Comparison of ENCODE assay signal across 19 mouse cellular contexts in the genomic region with DNA sequence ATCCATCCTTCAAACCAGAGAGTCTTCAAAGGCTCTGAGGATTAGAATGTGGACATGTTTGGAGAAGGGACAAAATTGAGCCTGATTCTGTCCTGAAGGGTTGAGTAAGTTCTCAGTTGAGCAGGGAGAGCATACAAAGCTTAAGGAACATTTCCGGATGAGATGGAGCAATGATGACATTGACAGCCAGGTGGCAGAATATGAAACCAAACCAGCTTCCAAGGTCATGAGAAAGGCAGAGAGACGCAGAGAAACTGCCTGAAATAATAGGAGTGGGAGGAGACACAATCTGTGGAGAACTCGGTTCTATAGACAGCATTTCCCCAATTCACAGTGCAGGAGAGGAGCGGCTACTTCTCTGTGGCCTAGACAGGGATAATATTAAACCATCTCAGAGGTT.
A peak's percentile ranks its signal among the peaks of the same experiment; 100 is the strongest.
DNase-seq lines count a peak whose midpoint lies in the region; ATAC-seq and TF ChIP-seq lines count a peak whose summit lies in the region.
"Had no signal": no experiment of that assay in that cellular context is flagged by ENCODE, and none has a peak within 500 bp of the region (broad histone marks: within the 10 kb centered on the region; RNA-seq: fewer than 3 reads in every experiment).

No protein-coding gene starts in this region.

- H3K27me3 ChIP-seq in stomach, postnatal 0 days (ENCODE audit: control insufficient read depth, insufficient read depth, low read length): no peaks in the 10 kb centered on the region
- H3K27me3 ChIP-seq: liver, embryonic 12.5 days; midbrain, embryonic 12.5 days; neural tube, embryonic 15.5 days had no signal

- no peak overlapping the region for H3K27ac ChIP-seq in layer of hippocampus, adult 2 months
- H3K27ac ChIP-seq in stomach, postnatal 0 days (replicated peaks): no peak overlapping the region
- H3K27ac ChIP-seq: liver, embryonic 12.5 days; midbrain, embryonic 12.5 days; neural tube, embryonic 15.5 days had no signal

- H3K36me3 ChIP-seq in stomach, postnatal 0 days (ENCODE audit: control insufficient read depth, insufficient read depth, low read length): no peaks in the 10 kb centered on the region
- H3K36me3 ChIP-seq: liver, embryonic 12.5 days; midbrain, embryonic 12.5 days; neural tube, embryonic 15.5 days had no signal

- no peak for TF ChIP-seq EP300 in stomach, postnatal 0 days (optimal IDR thresholded peaks at IDR 0.05)

- H3K4me3 ChIP-seq in layer of hippocampus, adult 2 months: no peak overlapping the region
- no peak overlapping the region for H3K4me3 ChIP-seq in stomach, postnatal 0 days (ENCODE audit: low read depth, low read length)
- H3K4me3 ChIP-seq: liver, embryonic 12.5 days; midbrain, embryonic 12.5 days; neural tube, embryonic 15.5 days had no signal

- no peak for ATAC-seq in stomach, postnatal 0 days (ENCODE audit: low FRiP score, low TSS enrichment)
- ATAC-seq: hindbrain, embryonic 16.5 days; intestine, postnatal 0 days; liver, embryonic 12.5 days had no signal

- H3K9me3 ChIP-seq in stomach, postnatal 0 days (ENCODE audit: control insufficient read depth, low read length): no peaks in the 10 kb centered on the region
- H3K9me3 ChIP-seq: liver, embryonic 12.5 days; midbrain, embryonic 12.5 days; neural tube, embryonic 15.5 days had no signal

- peak; percentile 32 to 45 for DNase-seq in cerebellum, postnatal 14 days
- DNase-seq in cerebellum, adult 8-10 months: no peak
- peak in 1 of 2 experiments; percentile 13 for DNase-seq in layer of hippocampus, adult 2 months (ENCODE audit: low spot score in 2 of 2)
- no peak for DNase-seq in layer of hippocampus, postnatal 10 days (ENCODE audit: low spot score in 2 of 2)
- peak; percentile 32 for DNase-seq in retina, embryonic 14.5 days (ENCODE audit: low spot score)
- DNase-seq in retina, postnatal 1 day: no peak
- DNase-seq in stomach, postnatal 0 days (ENCODE audit: low spot score): no peak
- DNase-seq in kidney, postnatal 25 days: no peak
- DNase-seq: adrenal gland, adult 8-10 months; cerebellum, adult 11-12 months; gastrocnemius, postnatal 10 days; heart, adult 18-20 months; heart, postnatal 4 days; lung, adult 2 months had no signal

- peak; percentile 62 for TF ChIP-seq CTCF in layer of hippocampus, adult 2 months (conservative IDR thresholded peaks at IDR 0.05)
- TF ChIP-seq CTCF in stomach, postnatal 0 days (IDR thresholded peaks at IDR 0.05; ENCODE audit: low read depth): peak; percentile 43

- no peaks in the 10 kb centered on the region for H3K4me1 ChIP-seq in stomach, postnatal 0 days (replicated peaks; ENCODE audit: control insufficient read depth, insufficient read depth)
- H3K4me1 ChIP-seq: liver, embryonic 12.5 days; midbrain, embryonic 12.5 days; neural tube, embryonic 15.5 days had no signal

- no peak overlapping the region for H3K4me2 ChIP-seq in stomach, postnatal 0 days (replicated peaks; ENCODE audit: low read depth)
- H3K4me2 ChIP-seq: liver, embryonic 12.5 days; midbrain, embryonic 12.5 days; neural tube, embryonic 15.5 days had no signal

- 59% methylated on average over 4 of the region's 4 CpGs for WGBS in stomach, postnatal 0 days

- no peak overlapping the region for H3K9ac ChIP-seq in stomach, postnatal 0 days (ENCODE audit: low read length)
- H3K9ac ChIP-seq: liver, embryonic 12.5 days; midbrain, embryonic 12.5 days; neural tube, embryonic 15.5 days had no signal

Comparison
In these comparisons a context has a peak if more than half of its experiments do, and no peak if none do; other contexts are left out.
1. DNase-seq: peak in cerebellum, postnatal 14 days (2 of 2) and retina, embryonic 14.5 days (single experiment); none in cerebellum, adult 8-10 months (single experiment), layer of hippocampus, postnatal 10 days (0 of 2), retina, postnatal 1 day (single experiment), stomach, postnatal 0 days (single experiment) and kidney, postnatal 25 days (0 of 2).